Mouse (Mus musculus) E14TG2a.4 (cell line): Measurements from ENCODE around the gene Tenm3.

Experiments
- CTCF ChIP-seq: conservative IDR thresholded peaks from 2 replicates; pipeline ENCODE4 v1.5.1; 2014; ENCODE audit warnings: low read length
- POU5F1 ChIP-seq: IDR thresholded peaks from 2 replicates; pipeline ENCODE4 v1.6.1; 2014; ENCODE audit warnings: low read length, borderline replicate concordance

GRCm38 (mm10) chr8:48481709-48482671 is 361.8 kb downstream of the Tenm3 start:
- TF ChIP-seq CTCF (0 out of 2 replicates have a peak, but pooled peaks have one; percentile 7), POU5F1 (no peak)
